Mouse (Mus musculus): ENCODE results near the gene Ppm1h. TPM values are rescaled to one million over a fixed set of nuclear protein-coding genes. Genes with fewer than 3 reads are reported as not detected.

Ppm1h gene
- polyA plus RNA-seq, 1 experiment from 2014 or later: 2.2 TPM

- Histone ChIP-seq H3K4me3 (replicated peaks) (no peak overlapping the region), H3K27ac (replicated peaks) (no peak overlapping the region), H3K9me3 (replicated peaks) (no peaks in the 10 kb centered on the region), H3K36me3 (replicated peaks) (no peaks in the 10 kb centered on the region), H3K9ac (no peak overlapping the region), H3K4me2 (no peak overlapping the region), H3K27me3 (no peaks in the 10 kb centered on the region), H3K4me1 (replicated peaks) (no peaks in the 10 kb centered on the region)
- ATAC-seq (ENCODE audit: insufficient read depth): no peak
- 56% methylated on average over 7 of the region's 7 CpGs for WGBS (ENCODE audit: insufficient replicate concordance)
Measured at GRCm38 (mm10) chr10:122746211-122746610, 67.6 kb downstream of the Ppm1h start.

GRCm38 (mm10) chr10:122747151-122747925 lies 68.8 kb downstream of the Ppm1h start:
- H3K9me3 ChIP-seq (replicated peaks): no peaks in the 10 kb centered on the region
- H3K9ac ChIP-seq: no peak overlapping the region
- no peak for ATAC-seq (ENCODE audit: insufficient read depth)
- no peak overlapping the region for H3K4me2 ChIP-seq
- no peaks in the 10 kb centered on the region for H3K36me3 ChIP-seq (replicated peaks)
- H3K4me3 ChIP-seq (replicated peaks): no peak overlapping the region
- no peaks in the 10 kb centered on the region for H3K27me3 ChIP-seq
- 61% methylated on average over 11 of the region's 11 CpGs for WGBS (ENCODE audit: insufficient replicate concordance)
- H3K27ac ChIP-seq (replicated peaks): no peak overlapping the region
- no peaks in the 10 kb centered on the region for H3K4me1 ChIP-seq (replicated peaks)

- no peaks in the 10 kb centered on the region for H3K36me3 ChIP-seq (replicated peaks)
- 58% methylated on average over 4 of the region's 4 CpGs for WGBS (ENCODE audit: insufficient replicate concordance)
Measured at GRCm38 (mm10) chr10:122748361-122748951, 69.9 kb downstream of the Ppm1h start.

GRCm38 (mm10) chr10:122749071-122749470 lies 70.5 kb downstream of the Ppm1h start:
- H3K27ac ChIP-seq (replicated peaks): no peak overlapping the region
- no peaks in the 10 kb centered on the region for H3K27me3 ChIP-seq
- H3K9ac ChIP-seq: no peak overlapping the region
- ATAC-seq (ENCODE audit: insufficient read depth): no peak
- no peaks in the 10 kb centered on the region for H3K9me3 ChIP-seq (replicated peaks)
- no peak overlapping the region for H3K4me3 ChIP-seq (replicated peaks)
- no peaks in the 10 kb centered on the region for H3K36me3 ChIP-seq (replicated peaks)
- no peak overlapping the region for H3K4me2 ChIP-seq
- WGBS (ENCODE audit: insufficient replicate concordance): 72% methylated on average over 12 of the region's 12 CpGs
- no peaks in the 10 kb centered on the region for H3K4me1 ChIP-seq (replicated peaks)

More at GRCm38 (mm10) chr10:122748361-122748951, 69.9 kb downstream of the Ppm1h start:
- H3K4me3 ChIP-seq (replicated peaks): no peak overlapping the region
- H3K4me2 ChIP-seq: no peak overlapping the region
- H3K27ac ChIP-seq (replicated peaks): no peak overlapping the region
- ATAC-seq (ENCODE audit: insufficient read depth): no peak
- no peaks in the 10 kb centered on the region for H3K9me3 ChIP-seq (replicated peaks)
- H3K27me3 ChIP-seq: no peaks in the 10 kb centered on the region
- H3K4me1 ChIP-seq (replicated peaks): no peaks in the 10 kb centered on the region
- no peak overlapping the region for H3K9ac ChIP-seq

GRCm38 (mm10) chr10:122749876-122750275 lies 71.3 kb downstream of the Ppm1h start:
- no peak overlapping the region for H3K4me3 ChIP-seq (replicated peaks)
- H3K4me1 ChIP-seq (replicated peaks): no peaks in the 10 kb centered on the region
- H3K36me3 ChIP-seq (replicated peaks): no peaks in the 10 kb centered on the region
- no peak for ATAC-seq (ENCODE audit: insufficient read depth)
- H3K27me3 ChIP-seq: no peaks in the 10 kb centered on the region
- no peak overlapping the region for H3K27ac ChIP-seq (replicated peaks)
- no peaks in the 10 kb centered on the region for H3K9me3 ChIP-seq (replicated peaks)
- no peak overlapping the region for H3K4me2 ChIP-seq
- no peak overlapping the region for H3K9ac ChIP-seq
- WGBS (ENCODE audit: insufficient replicate concordance): 69% methylated on average over 7 of the region's 7 CpGs

- Histone ChIP-seq H3K4me1 (replicated peaks) (no peaks in the 10 kb centered on the region), H3K9me3 (replicated peaks) (no peaks in the 10 kb centered on the region), H3K27ac (replicated peaks) (no peak overlapping the region), H3K36me3 (replicated peaks) (no peaks in the 10 kb centered on the region), H3K9ac (no peak overlapping the region), H3K4me2 (no peak overlapping the region), H3K27me3 (no peaks in the 10 kb centered on the region), H3K4me3 (replicated peaks) (no peak overlapping the region)
- no peak for ATAC-seq (ENCODE audit: insufficient read depth)
- 44% methylated on average over 17 of the region's 17 CpGs for WGBS (ENCODE audit: insufficient replicate concordance)
Measured at GRCm38 (mm10) chr10:122752950-122753923, 74.7 kb downstream of the Ppm1h start.

- no peaks in the 10 kb centered on the region for H3K9me3 ChIP-seq (replicated peaks)
- no peak overlapping the region for H3K9ac ChIP-seq
- no peaks in the 10 kb centered on the region for H3K4me1 ChIP-seq (replicated peaks)
- WGBS (ENCODE audit: insufficient replicate concordance): 54% methylated on average over 2 of the region's 2 CpGs
- H3K4me2 ChIP-seq: no peak overlapping the region
- no peak overlapping the region for H3K4me3 ChIP-seq (replicated peaks)
- no peaks in the 10 kb centered on the region for H3K27me3 ChIP-seq
- no peaks in the 10 kb centered on the region for H3K36me3 ChIP-seq (replicated peaks)
- no peak overlapping the region for H3K27ac ChIP-seq (replicated peaks)
- no peak for ATAC-seq (ENCODE audit: insufficient read depth)
Measured at GRCm38 (mm10) chr10:122753924-122754307, 75.4 kb downstream of the Ppm1h start.

GRCm38 (mm10) chr10:122754967-122755366 lies 76.4 kb downstream of the Ppm1h start:
- Histone ChIP-seq H3K4me2 (no peak overlapping the region), H3K9ac (no peak overlapping the region), H3K27ac (replicated peaks) (no peak overlapping the region), H3K36me3 (replicated peaks) (no peaks in the 10 kb centered on the region), H3K9me3 (replicated peaks) (no peaks in the 10 kb centered on the region), H3K4me1 (replicated peaks) (no peaks in the 10 kb centered on the region), H3K27me3 (no peaks in the 10 kb centered on the region), H3K4me3 (replicated peaks) (no peak overlapping the region)
- WGBS (ENCODE audit: insufficient replicate concordance): 69% methylated on average over 1 of the region's 1 CpGs
- no peak for ATAC-seq (ENCODE audit: insufficient read depth)

GRCm38 (mm10) chr10:122756879-122757530 lies 78.4 kb downstream of the Ppm1h start:
- no peak overlapping the region for H3K4me2 ChIP-seq
- no peaks in the 10 kb centered on the region for H3K36me3 ChIP-seq (replicated peaks)
- H3K4me1 ChIP-seq (replicated peaks): no peaks in the 10 kb centered on the region
- ATAC-seq (ENCODE audit: insufficient read depth): no peak
- no peak overlapping the region for H3K4me3 ChIP-seq (replicated peaks)
- H3K9ac ChIP-seq: no peak overlapping the region
- H3K9me3 ChIP-seq (replicated peaks): no peaks in the 10 kb centered on the region
- no peak overlapping the region for H3K27ac ChIP-seq (replicated peaks)
- no peaks in the 10 kb centered on the region for H3K27me3 ChIP-seq
- 46% methylated on average over 7 of the region's 7 CpGs for WGBS (ENCODE audit: insufficient replicate concordance)

- H3K27me3 ChIP-seq: no peaks in the 10 kb centered on the region
- no peak overlapping the region for H3K9ac ChIP-seq
- ATAC-seq (ENCODE audit: insufficient read depth): no peak
- no peaks in the 10 kb centered on the region for H3K36me3 ChIP-seq (replicated peaks)
- H3K4me1 ChIP-seq (replicated peaks): no peaks in the 10 kb centered on the region
- H3K4me2 ChIP-seq: no peak overlapping the region
- no peak overlapping the region for H3K27ac ChIP-seq (replicated peaks)
- H3K9me3 ChIP-seq (replicated peaks): no peaks in the 10 kb centered on the region
- H3K4me3 ChIP-seq (replicated peaks): no peak overlapping the region
- 69% methylated on average over 12 of the region's 12 CpGs for WGBS (ENCODE audit: insufficient replicate concordance)
Measured at GRCm38 (mm10) chr10:122757727-122758126, 79.2 kb downstream of the Ppm1h start.

All from liver, embryonic 15.5 days (tissue).